Mouse (Mus musculus): ENCODE measurements around the gene Ubr4. TPM values are rescaled to one million over a fixed set of nuclear protein-coding genes. Genes with fewer than 3 reads are reported as not detected.
"Not testable (repeated sequence)": the region's sequence is repeated elsewhere in the genome, so short reads cannot be mapped to it uniquely, and the experiment has no call there.

Ubr4 gene
- polyA plus RNA-seq, 1 experiment from 2014 or later, result 59.4 TPM

- peaks cover 63% of the 10 kb centered on the region for H3K36me3 ChIP-seq
- ATAC-seq (ENCODE audit: insufficient read depth, low FRiP score, low read depth), result no peak
- H3K4me3 ChIP-seq (replicated peaks), result no peak overlapping the region
Measured at GRCm38 (mm10) chr4:139367336-139367735, 14.9 kb downstream of the Ubr4 start.

GRCm38 (mm10) chr4:139368038-139368437 is 15.6 kb downstream of the Ubr4 start:
- Histone ChIP-seq H3K4me2 (no peak overlapping the region), H3K27me3 (replicated peaks) (no peaks in the 10 kb centered on the region), H3K4me1 (no peaks in the 10 kb centered on the region), H3K4me3 (replicated peaks) (no peak overlapping the region), H3K27ac (no peak overlapping the region), H3K9ac (no peak overlapping the region), H3K9me3 (no peaks in the 10 kb centered on the region), H3K36me3 (peaks cover 62% of the 10 kb centered on the region)
- WGBS, result 92% methylated on average over 5 of the region's 5 CpGs
- ATAC-seq (ENCODE audit: insufficient read depth, low FRiP score, low read depth), result no peak

More at GRCm38 (mm10) chr4:139367336-139367735, 14.9 kb downstream of the Ubr4 start:
- H3K27me3 ChIP-seq (replicated peaks), result no peaks in the 10 kb centered on the region
- H3K4me2 ChIP-seq, result no peak overlapping the region
- H3K9ac ChIP-seq, result no peak overlapping the region
- no peaks in the 10 kb centered on the region for H3K4me1 ChIP-seq
- 92% methylated on average over 3 of the region's 3 CpGs for WGBS
- no peak overlapping the region for H3K27ac ChIP-seq
- no peaks in the 10 kb centered on the region for H3K9me3 ChIP-seq

GRCm38 (mm10) chr4:139373130-139373529 is 20.7 kb downstream of the Ubr4 start:
- ATAC-seq (ENCODE audit: insufficient read depth, low FRiP score, low read depth), result no peak

GRCm38 (mm10) chr4:139373531-139373930 is 21.1 kb downstream of the Ubr4 start:
- H3K36me3 ChIP-seq, result peaks cover 54% of the 10 kb centered on the region
- ATAC-seq (ENCODE audit: insufficient read depth, low FRiP score, low read depth), result no peak

More at GRCm38 (mm10) chr4:139373130-139373529, 20.7 kb downstream of the Ubr4 start:
- no peaks in the 10 kb centered on the region for H3K4me1 ChIP-seq
- H3K9ac ChIP-seq, result no peak overlapping the region
- no peaks in the 10 kb centered on the region for H3K9me3 ChIP-seq
- H3K4me3 ChIP-seq (replicated peaks), result no peak overlapping the region
- peaks cover 54% of the 10 kb centered on the region for H3K36me3 ChIP-seq
- no peaks in the 10 kb centered on the region for H3K27me3 ChIP-seq (replicated peaks)
- 93% methylated on average over 4 of the region's 4 CpGs for WGBS
- H3K27ac ChIP-seq, result no peak overlapping the region
- no peak overlapping the region for H3K4me2 ChIP-seq

GRCm38 (mm10) chr4:139379719-139380118 is 27.3 kb downstream of the Ubr4 start:
- 11% methylated on average over 8 of the region's 8 CpGs for WGBS
- Histone ChIP-seq H3K27me3 (replicated peaks) (no peaks in the 10 kb centered on the region), H3K27ac (peak overlapping the region; percentile 90), H3K9me3 (no peaks in the 10 kb centered on the region), H3K4me3 (replicated peaks) (peak overlapping the region; percentile 93), H3K4me1 (peaks cover 18% of the 10 kb centered on the region), H3K9ac (peak overlapping the region; percentile 67), H3K4me2 (peak overlapping the region; percentile 62), H3K36me3 (peaks cover 9% of the 10 kb centered on the region)
- no peak for ATAC-seq (ENCODE audit: insufficient read depth, low FRiP score, low read depth)

More at GRCm38 (mm10) chr4:139373531-139373930, 21.1 kb downstream of the Ubr4 start:
- Histone ChIP-seq H3K4me2 (no peak overlapping the region), H3K9ac (no peak overlapping the region), H3K27ac (no peak overlapping the region), H3K4me1 (no peaks in the 10 kb centered on the region), H3K4me3 (replicated peaks) (no peak overlapping the region), H3K27me3 (replicated peaks) (no peaks in the 10 kb centered on the region), H3K9me3 (no peaks in the 10 kb centered on the region)
- 86% methylated on average over 10 of the region's 10 CpGs for WGBS

GRCm38 (mm10) chr4:139380207-139380748 is 27.9 kb downstream of the Ubr4 start:
- under 1% methylated on average over 51 of the region's 54 CpGs for WGBS
- peak overlapping the region; percentile 90 for H3K27ac ChIP-seq
- H3K36me3 ChIP-seq, result peaks cover 3% of the 10 kb centered on the region; the same call in 1 of the 2 replicates
- H3K9ac ChIP-seq, result peak overlapping the region; percentile 76
- peak overlapping the region; percentile 62 for H3K4me2 ChIP-seq
- H3K4me1 ChIP-seq, result peaks cover 18% of the 10 kb centered on the region
- ATAC-seq (ENCODE audit: insufficient read depth, low FRiP score, low read depth), result peak; percentile 97
- H3K4me3 ChIP-seq (replicated peaks), result peak overlapping the region; percentile 93
- H3K27me3 ChIP-seq (replicated peaks), result no peaks in the 10 kb centered on the region
- H3K9me3 ChIP-seq, result no peaks in the 10 kb centered on the region

GRCm38 (mm10) chr4:139380775-139381451 is 28.5 kb downstream of the Ubr4 start:
- H3K4me3 ChIP-seq (replicated peaks), result peak overlapping the region; percentile 93
- H3K4me1 ChIP-seq, result peaks cover 22% of the 10 kb centered on the region
- peak; percentile 40 for ATAC-seq (ENCODE audit: insufficient read depth, low FRiP score, low read depth)
- peak overlapping the region; percentile 76 for H3K9ac ChIP-seq
- H3K9me3 ChIP-seq, result no peaks in the 10 kb centered on the region
- 2% methylated on average over 44 of the region's 44 CpGs for WGBS
- H3K36me3 ChIP-seq, result no peaks in the 10 kb centered on the region
- H3K27me3 ChIP-seq (replicated peaks), result no peaks in the 10 kb centered on the region
- H3K4me2 ChIP-seq, result peak overlapping the region; percentile 89
- peak overlapping the region; percentile 81 for H3K27ac ChIP-seq

- H3K4me3 ChIP-seq (replicated peaks), result peak overlapping the region; percentile 93
- H3K36me3 ChIP-seq, result no peaks in the 10 kb centered on the region
- H3K4me1 ChIP-seq, result peaks cover 23% of the 10 kb centered on the region
- WGBS, result 40% methylated on average over 4 of the region's 4 CpGs
- no peak for ATAC-seq (ENCODE audit: insufficient read depth, low FRiP score, low read depth)
- H3K27ac ChIP-seq, result no peak overlapping the region
- no peaks in the 10 kb centered on the region for H3K9me3 ChIP-seq
- H3K9ac ChIP-seq, result peak overlapping the region; percentile 76
- peak overlapping the region; percentile 89 for H3K4me2 ChIP-seq
- H3K27me3 ChIP-seq (replicated peaks), result no peaks in the 10 kb centered on the region
Measured at GRCm38 (mm10) chr4:139381452-139381845, 29.0 kb downstream of the Ubr4 start.

- no peak for ATAC-seq (ENCODE audit: insufficient read depth, low FRiP score, low read depth)
- Histone ChIP-seq H3K9ac (no peak overlapping the region), H3K36me3 (no peaks in the 10 kb centered on the region), H3K9me3 (no peaks in the 10 kb centered on the region), H3K4me1 (peaks cover 26% of the 10 kb centered on the region), H3K27ac (no peak overlapping the region), H3K4me2 (peak overlapping the region; percentile 34; the same call in 1 of the 2 replicates), H3K4me3 (replicated peaks) (peak overlapping the region; percentile 11; the same call in 1 of the 2 replicates), H3K27me3 (replicated peaks) (no peaks in the 10 kb centered on the region)
- 58% methylated on average over 7 of the region's 7 CpGs for WGBS
Measured at GRCm38 (mm10) chr4:139382231-139382630, 29.8 kb downstream of the Ubr4 start.

GRCm38 (mm10) chr4:139385841-139386240 is 33.4 kb downstream of the Ubr4 start:
- H3K4me3 ChIP-seq (replicated peaks); H3K4me2 ChIP-seq; H3K9me3 ChIP-seq; H3K9ac ChIP-seq; ATAC-seq (ENCODE audit: insufficient read depth, low FRiP score, low read depth); H3K27me3 ChIP-seq (replicated peaks): not testable (repeated sequence)
- H3K27ac ChIP-seq, result peak overlapping the region; percentile 51; the same call in 1 of the 2 replicates
- 81% methylated on average over 5 of the region's 5 CpGs for WGBS
- peaks cover 15% of the 10 kb centered on the region; the same call in 1 of the 2 replicates for H3K36me3 ChIP-seq
- peaks cover 32% of the 10 kb centered on the region for H3K4me1 ChIP-seq

GRCm38 (mm10) chr4:139386869-139387319 is 34.5 kb downstream of the Ubr4 start:
- H3K4me1 ChIP-seq, result peaks cover 28% of the 10 kb centered on the region
- peak overlapping the region; percentile 93 for H3K27ac ChIP-seq
- no peaks in the 10 kb centered on the region for H3K9me3 ChIP-seq
- no peaks in the 10 kb centered on the region for H3K27me3 ChIP-seq (replicated peaks)
- H3K36me3 ChIP-seq, result peaks cover 23% of the 10 kb centered on the region
- no peak overlapping the region for H3K9ac ChIP-seq
- ATAC-seq (ENCODE audit: insufficient read depth, low FRiP score, low read depth), result peak; percentile 88
- 22% methylated on average over 6 of the region's 6 CpGs for WGBS
- peak overlapping the region; percentile 1; the same call in 1 of the 2 replicates for H3K4me3 ChIP-seq (replicated peaks)
- H3K4me2 ChIP-seq, result peak overlapping the region; percentile 44

- H3K36me3 ChIP-seq, result peaks cover 44% of the 10 kb centered on the region
- no peak overlapping the region for H3K9ac ChIP-seq
- H3K4me3 ChIP-seq (replicated peaks), result no peak overlapping the region
- no peaks in the 10 kb centered on the region for H3K9me3 ChIP-seq
- no peak overlapping the region for H3K4me2 ChIP-seq
- H3K27ac ChIP-seq, result no peak overlapping the region
- H3K27me3 ChIP-seq (replicated peaks), result no peaks in the 10 kb centered on the region
- no peak for ATAC-seq (ENCODE audit: insufficient read depth, low FRiP score, low read depth)
- 77% methylated on average over 4 of the region's 4 CpGs for WGBS
- peaks cover 18% of the 10 kb centered on the region for H3K4me1 ChIP-seq
Measured at GRCm38 (mm10) chr4:139389557-139389956, 37.1 kb downstream of the Ubr4 start.
